Mouse (Mus musculus) heart, embryonic 14.5 days (tissue): ENCODE measurements around the gene Slc19a3. TPM values are rescaled to one million over a fixed set of nuclear protein-coding genes. Genes with fewer than 3 reads are reported as not detected.

ENCODE experiments used
- ATAC-seq: fragments of 200-750 bp; cut with Nextera tagmentation; 2 replicates; pipeline ENCODE4 v1.8.0; 2017; ENCODE audit warnings: low read depth, moderate TSS enrichment; ENCODE audit not compliant: insufficient number of reproducible peaks, insufficient read depth, low FRiP score
- H3K27ac ChIP-seq, 2 experiments: fragments of 200-500 bp in 1 of 2; fragments of 300-500 bp in 1 of 2; sonication (generic) in 1 of 2; replicated peaks in 1 of 2; 2 replicates each; pipeline ENCODE4 v1.5.1; 2012 to 2014; ENCODE audit warnings: low read depth in 2 of 2, low read length in 2 of 2, control low read depth in 1 of 2, mild to moderate bottlenecking in 1 of 2, mixed read lengths in 1 of 2; ENCODE audit not compliant: control insufficient read depth in 1 of 2, insufficient read depth in 1 of 2
- H3K27me3 ChIP-seq: fragments of 300-500 bp; sonication (generic); 2 replicates; pipeline ENCODE4 v1.6.1; 2014; ENCODE audit warnings: mild to moderate bottlenecking, low read length, control low read depth; ENCODE audit not compliant: control insufficient read depth, insufficient read depth
- H3K36me3 ChIP-seq: fragments of 300-500 bp; sonication (generic); 2 replicates; pipeline ENCODE4 v1.6.1; 2014; ENCODE audit warnings: mild to moderate bottlenecking, control low read depth, low read length, mixed read lengths; ENCODE audit not compliant: control insufficient read depth, insufficient read depth
- H3K4me1 ChIP-seq, 2 experiments: fragments of 200-500 bp in 1 of 2; fragments of 300-500 bp in 1 of 2; sonication (generic) in 1 of 2; 2 replicates each; pipeline ENCODE4 v1.6.1; 2012 to 2014; ENCODE audit warnings: low read length in 2 of 2, control low read depth in 1 of 2, mixed read lengths in 1 of 2; ENCODE audit not compliant: control insufficient read depth in 2 of 2, insufficient read depth in 2 of 2
- H3K4me2 ChIP-seq: fragments of 300-500 bp; sonication (generic); 2 replicates; pipeline ENCODE4 v1.6.1; 2014; ENCODE audit warnings: mild to moderate bottlenecking, low read length
- H3K4me3 ChIP-seq, 2 experiments: fragments of 200-500 bp in 1 of 2; fragments of 300-500 bp in 1 of 2; sonication (generic) in 1 of 2; 2 replicates each; pipeline ENCODE4 v1.5.1; 2012 to 2014; ENCODE audit warnings: low read length in 2 of 2, mild to moderate bottlenecking in 2 of 2, control low read depth in 1 of 2, low read depth in 1 of 2, moderate library complexity in 1 of 2; ENCODE audit not compliant: control insufficient read depth in 1 of 2, insufficient read depth in 1 of 2
- H3K9ac ChIP-seq: fragments of 300-500 bp; sonication (generic); 2 replicates; pipeline ENCODE4 v1.6.1; 2014; ENCODE audit warnings: mild to moderate bottlenecking, low read length
- H3K9me3 ChIP-seq: fragments of 300-500 bp; sonication (generic); 2 replicates; pipeline ENCODE4 v1.6.1; 2016; ENCODE audit warnings: low read length, control low read depth; ENCODE audit not compliant: control insufficient read depth
- WGBS: fragments of 180-500 bp; shearing (Covaris S2); extraction: QIAGEN DNeasy Blood & Tissue Kit; methylation state at CpG from one replicate; pipeline ENCODE4 v1.1.7; 2014; 5-methylcytosine and 5-hydroxymethylcytosine counted together
- polyA plus RNA-seq: library from polyadenylated mRNA; unstranded; fragments of >200 nt; fragmentation: Nextera tagmentation; extraction: Ambion mirVana; gene quantifications from 2 replicates; pipeline ENCODE4 v1.2.1, GENCODE M21; 2014

Slc19a3 gene
- 2.4 and 2.7 TPM in 2 replicates for polyA plus RNA-seq

DNA sequence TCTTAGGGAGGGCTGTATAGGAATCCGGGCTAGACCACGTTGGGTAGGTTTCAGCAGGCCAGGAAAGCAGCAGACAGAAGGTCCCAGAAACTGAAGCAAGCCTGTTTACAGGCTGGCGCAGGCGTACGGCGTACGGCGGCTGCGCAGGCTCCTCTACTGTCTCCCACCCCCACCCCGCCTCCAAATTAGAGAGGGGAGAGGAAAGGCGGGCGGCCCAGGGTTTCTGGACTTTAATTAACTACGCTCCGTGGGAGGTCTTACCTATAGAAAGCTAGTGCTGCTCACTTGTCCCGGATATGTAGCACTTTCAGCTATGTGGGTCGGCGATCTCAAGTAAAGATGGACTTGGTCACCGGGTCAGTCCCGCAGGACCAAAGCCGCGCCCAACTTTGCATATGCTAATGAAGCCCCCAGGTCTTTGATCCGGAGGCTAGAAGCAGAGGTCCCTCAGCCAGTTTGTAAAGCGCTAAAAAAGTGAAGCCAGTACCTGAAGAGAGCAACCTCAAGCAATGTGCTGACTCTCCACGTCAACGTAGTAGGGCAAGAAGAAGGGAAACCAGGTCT, at the start of gene Slc19a3:
Slc19a3 (minus strand) TSS at position 340 of the 564 bp plus-strand sequence.
- Histone ChIP-seq H3K4me1 (peaks cover 2 to 6% of the 10 kb centered on the region in 2 experiments; a peak in 1 of 4 replicates), H3K27me3 (no peaks in the 10 kb centered on the region), H3K4me3 (peak within 1 kb of the TSS; percentile 63 to 75), H3K9me3 (no peaks in the 10 kb centered on the region), H3K27ac (peak within 1 kb of the TSS; percentile 44 to 60; a peak in 1 of 4 replicates), H3K36me3 (no peaks in the 10 kb centered on the region), H3K9ac (peak within 1 kb of the TSS; percentile 74), H3K4me2 (peak within 1 kb of the TSS; percentile 82)
- peak; percentile 81 for ATAC-seq
- under 1% methylated on average over 25 of the region's 25 CpGs for WGBS

DNA sequence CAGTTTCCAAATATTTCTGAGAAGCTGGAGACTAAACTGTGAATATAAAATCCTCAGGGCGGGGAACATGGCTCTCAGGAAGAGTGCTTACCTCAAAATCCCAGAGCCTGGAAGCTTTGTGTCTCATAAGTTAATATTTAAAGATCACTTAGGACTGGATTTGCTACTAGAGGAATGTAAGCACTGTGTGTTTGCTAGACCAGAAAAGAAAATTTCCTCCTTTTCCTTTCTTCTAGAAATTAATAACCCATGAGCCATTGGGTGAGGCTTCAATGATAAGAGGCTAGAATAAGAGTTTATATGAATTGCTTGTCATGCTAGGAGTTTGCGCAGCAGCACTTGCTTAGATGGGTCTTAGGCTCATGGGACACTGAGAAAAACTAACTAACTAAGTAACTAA, 46.5 kb upstream of the Slc19a3 start:
- no peaks in the 10 kb centered on the region for H3K4me1 ChIP-seq
- no peaks in the 10 kb centered on the region for H3K36me3 ChIP-seq
- H3K4me2 ChIP-seq = no peak overlapping the region
- no peaks in the 10 kb centered on the region for H3K27me3 ChIP-seq
- no peak overlapping the region for H3K9ac ChIP-seq
- WGBS = 88% methylated on average over 2 of the region's 2 CpGs
- no peak for ATAC-seq
- H3K27ac ChIP-seq = no peak overlapping the region
- no peaks in the 10 kb centered on the region for H3K9me3 ChIP-seq
- no peak overlapping the region for H3K4me3 ChIP-seq

DNA sequence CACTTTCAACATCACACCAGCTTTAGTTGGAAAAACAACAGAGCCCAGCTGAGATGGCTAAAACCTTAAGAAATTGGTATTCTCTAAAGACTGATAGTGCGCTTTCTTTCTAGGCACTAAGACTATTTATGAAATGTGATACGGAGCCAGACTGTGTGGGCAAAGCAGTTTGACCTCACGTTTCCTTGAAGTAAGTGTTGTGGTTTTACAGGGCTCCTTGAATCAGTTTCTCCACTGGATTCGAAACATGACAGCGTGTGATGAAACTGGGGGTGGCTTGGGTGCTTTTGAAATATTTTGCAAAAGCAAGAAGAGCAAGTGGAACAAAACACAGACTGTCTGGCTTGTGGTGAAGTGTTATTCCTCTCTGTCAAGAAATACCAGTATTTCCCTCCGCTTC, 38.8 kb upstream of the Slc19a3 start:
- H3K4me2 ChIP-seq = no peak overlapping the region
- no peaks in the 10 kb centered on the region; a peak in 1 of 4 replicates for H3K4me1 ChIP-seq
- H3K27me3 ChIP-seq = no peaks in the 10 kb centered on the region
- H3K9me3 ChIP-seq = no peaks in the 10 kb centered on the region
- WGBS = 81% methylated on average over 6 of the region's 6 CpGs
- no peak overlapping the region for H3K4me3 ChIP-seq
- H3K9ac ChIP-seq = no peak overlapping the region
- no peak overlapping the region for H3K27ac ChIP-seq
- no peaks in the 10 kb centered on the region for H3K36me3 ChIP-seq
- ATAC-seq = no peak

DNA sequence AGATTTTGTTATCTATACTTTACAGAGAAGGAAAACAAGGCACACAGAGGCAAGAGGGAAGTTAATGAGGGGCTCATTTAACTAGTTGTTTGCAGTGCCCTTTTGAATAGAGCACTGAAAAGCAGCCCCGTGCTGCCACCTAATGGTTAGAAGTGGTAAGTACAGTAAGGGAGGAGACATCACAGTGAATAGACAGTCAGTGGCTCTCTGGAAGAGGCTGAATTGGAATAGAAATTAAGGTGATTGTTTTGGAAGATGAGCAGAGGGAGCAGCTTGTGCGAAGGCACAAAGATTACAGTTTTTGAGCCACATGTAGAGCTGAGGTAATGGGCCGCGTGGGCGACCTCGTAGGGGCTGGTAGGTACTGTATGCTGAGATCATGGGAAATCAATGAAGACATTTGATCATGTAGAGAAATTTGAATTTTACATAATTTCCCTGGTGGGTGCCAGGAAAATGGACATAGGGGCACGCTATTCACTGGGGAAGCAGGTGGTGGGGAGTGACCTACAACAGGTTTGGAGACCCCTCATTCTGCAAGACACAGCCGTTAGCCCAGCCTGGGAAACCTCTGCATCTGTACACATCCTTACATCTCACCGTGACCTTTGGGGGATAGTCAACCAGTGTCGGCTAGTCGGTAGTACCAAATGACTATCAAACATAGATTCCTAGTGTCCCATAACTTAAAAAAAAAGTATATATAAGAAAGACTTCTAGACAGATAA, 38.1 kb upstream of the Slc19a3 start:
- H3K4me3 ChIP-seq = peak overlapping the region in 1 of 2 experiments; percentile 31; a peak in 3 of 4 replicates
- H3K36me3 ChIP-seq = no peaks in the 10 kb centered on the region
- 43% methylated on average over 11 of the region's 11 CpGs for WGBS
- H3K27me3 ChIP-seq = no peaks in the 10 kb centered on the region
- no peak for ATAC-seq
- peak overlapping the region; percentile 58 for H3K4me2 ChIP-seq
- no peaks in the 10 kb centered on the region; a peak in 1 of 4 replicates for H3K4me1 ChIP-seq
- H3K9ac ChIP-seq = peak overlapping the region; percentile 38; the same call in 1 of the 2 replicates
- no peaks in the 10 kb centered on the region for H3K9me3 ChIP-seq
- no peak overlapping the region for H3K27ac ChIP-seq

DNA sequence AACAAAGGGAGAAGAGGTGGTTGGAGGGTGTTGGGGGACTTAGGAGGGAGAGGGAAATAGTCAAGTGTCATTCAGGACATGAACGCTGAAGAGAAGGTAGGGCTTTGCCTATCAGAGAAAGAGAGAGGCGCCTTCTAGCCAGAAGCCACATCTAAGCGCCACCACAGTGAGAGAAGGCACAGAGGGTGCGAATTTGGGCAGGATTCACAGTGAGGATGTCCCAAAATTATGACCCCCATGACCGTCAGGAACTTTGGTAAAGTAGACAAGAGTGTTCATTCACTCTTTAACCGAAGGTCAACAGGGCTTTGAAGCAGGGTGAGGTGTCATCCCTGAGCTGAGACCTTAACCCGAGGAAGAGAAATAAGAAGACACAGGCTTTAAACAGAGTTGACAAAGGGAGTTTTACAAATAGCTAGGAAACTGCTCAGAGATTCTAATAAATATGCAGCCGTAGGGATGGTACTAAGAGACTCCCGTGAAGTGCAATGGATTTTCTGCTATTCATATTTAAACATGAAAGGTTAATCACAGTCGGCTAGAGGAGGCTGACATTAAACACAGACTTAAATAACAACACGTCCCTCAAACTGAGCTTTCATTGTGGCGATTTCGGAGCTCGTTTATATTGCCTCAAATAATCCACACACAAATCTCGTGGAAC, 37.4 kb upstream of the Slc19a3 start:
- WGBS = 41% methylated on average over 15 of the region's 15 CpGs
- no peak for ATAC-seq

DNA sequence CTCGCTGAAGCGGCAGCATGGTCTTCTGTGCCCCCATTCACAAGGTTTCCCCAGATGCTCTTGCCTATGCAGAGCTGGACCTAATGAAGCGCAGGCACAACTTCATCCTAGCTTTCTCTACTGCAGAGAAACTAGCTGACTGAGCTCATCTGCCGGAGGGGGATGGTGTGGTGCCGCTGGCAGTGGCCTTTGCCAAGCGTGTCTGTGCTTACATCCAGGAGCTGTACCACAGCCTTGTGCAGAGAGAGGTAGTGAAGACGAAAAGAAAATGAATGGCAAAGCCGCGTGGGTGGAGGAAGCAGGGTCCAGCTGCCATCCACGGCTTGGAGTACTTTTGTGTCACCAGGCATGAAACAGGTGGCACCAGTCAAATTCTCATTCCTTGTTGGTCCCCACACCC, 29.0 kb upstream of the Slc19a3 start:
- Histone ChIP-seq H3K4me3 (no peak overlapping the region), H3K36me3 (no peaks in the 10 kb centered on the region), H3K4me2 (no peak overlapping the region), H3K4me1 (no peaks in the 10 kb centered on the region), H3K9ac (no peak overlapping the region), H3K27ac (no peak overlapping the region), H3K27me3 (no peaks in the 10 kb centered on the region), H3K9me3 (no peaks in the 10 kb centered on the region)
- whole genome bisulfite sequencing = 81% methylated on average over 10 of the region's 10 CpGs
- ATAC-seq = no peak

More for the DNA sequence above, 37.4 kb upstream of the Slc19a3 start:
- Histone ChIP-seq H3K27me3 (no peaks in the 10 kb centered on the region), H3K36me3 (no peaks in the 10 kb centered on the region), H3K4me3 (peak overlapping the region in 1 of 2 experiments; percentile 31; a peak in 3 of 4 replicates), H3K4me1 (no peaks in the 10 kb centered on the region; a peak in 1 of 4 replicates), H3K4me2 (peak overlapping the region; percentile 58), H3K27ac (no peak overlapping the region), H3K9ac (peak overlapping the region; percentile 38; the same call in 1 of the 2 replicates), H3K9me3 (no peaks in the 10 kb centered on the region)

DNA sequence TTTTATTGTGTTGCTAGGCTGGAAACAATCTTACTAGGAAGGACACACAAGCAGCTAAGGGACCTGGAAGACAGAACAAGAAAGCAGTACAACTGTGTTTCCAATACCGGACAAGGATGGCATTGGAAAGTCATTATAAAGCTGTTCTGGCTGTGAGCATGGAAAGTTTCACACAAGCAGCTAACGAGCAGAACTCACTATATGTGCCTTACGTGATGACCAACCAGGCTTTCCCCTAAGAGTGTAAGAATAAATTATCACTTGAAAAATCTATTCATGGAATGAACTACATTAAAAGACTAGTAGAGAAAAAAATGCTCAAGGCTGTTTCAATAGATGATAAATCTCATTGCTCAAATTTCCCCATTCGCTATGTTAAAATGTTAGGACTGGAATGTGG, 28.3 kb upstream of the Slc19a3 start:
- WGBS = 87% methylated on average over 4 of the region's 4 CpGs
- H3K4me3 ChIP-seq = no peak overlapping the region
- H3K4me2 ChIP-seq = no peak overlapping the region
- H3K9me3 ChIP-seq = no peaks in the 10 kb centered on the region
- H3K4me1 ChIP-seq = no peaks in the 10 kb centered on the region
- ATAC-seq = no peak
- no peaks in the 10 kb centered on the region for H3K27me3 ChIP-seq
- H3K36me3 ChIP-seq = no peaks in the 10 kb centered on the region
- H3K9ac ChIP-seq = no peak overlapping the region
- no peak overlapping the region for H3K27ac ChIP-seq
